In the genomic region with DNA sequence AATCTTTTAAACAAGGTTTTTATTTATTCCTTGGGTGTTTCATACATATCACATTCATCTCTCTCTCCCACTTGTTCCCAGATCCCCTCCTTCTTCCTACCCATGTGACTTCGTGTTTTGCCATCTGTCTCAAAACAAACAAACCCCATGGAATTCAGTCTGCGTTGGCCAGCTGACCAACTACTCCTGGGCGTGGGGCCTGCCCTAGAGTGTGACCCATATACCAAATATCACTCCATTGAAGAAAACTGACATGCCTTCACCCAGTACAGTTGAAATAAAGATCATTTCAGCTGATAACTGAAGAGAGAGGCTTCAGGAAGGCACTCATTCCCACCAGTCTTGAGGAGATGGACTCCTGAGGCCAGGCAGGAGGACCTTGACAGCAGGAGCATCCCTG, we compare ENCODE assay signal across 25 mouse cellular contexts. TPM values are rescaled to one million over a fixed set of nuclear protein-coding genes. Genes with fewer than 3 reads are reported as not detected.
DNase-seq lines count a peak whose midpoint lies in the region; TF ChIP-seq lines count a peak whose summit lies in the region.
"Had no signal": no experiment of that assay in that cellular context is flagged by ENCODE, and none has a peak within 500 bp of the region (broad histone marks: within the 10 kb centered on the region; RNA-seq: fewer than 3 reads in every experiment).

No protein-coding gene starts in this region.

- TF ChIP-seq CTCF in left cerebral cortex, adult 2 months (IDR thresholded peaks at IDR 0.05), result no peak

- intact Hi-C loops in left cerebral cortex, adult 2 months (cut with DNase I), result loop anchor here (5.0 kb wide), 2 partner anchors 68 to 113 kb away; no protein-coding TSS in a partner anchor

- no peaks in the 10 kb centered on the region for H3K36me3 ChIP-seq in myocyte (ENCODE audit: control insufficient read depth, insufficient read depth)
- H3K36me3 ChIP-seq: heart, embryonic 12.5 days; hindbrain, embryonic 15.5 days; kidney, embryonic 15.5 days; liver, embryonic 12.5 days; midbrain, embryonic 10.5 days; midbrain, embryonic 15.5 days had no signal

- DNase-seq in left cerebral cortex, adult 2 months (ENCODE audit: extremely low spot score in 1 of 2, low spot score in 2 of 2), result no peak
- DNase-seq in left cerebral cortex, adult 18-20 months (ENCODE audit: low spot score in 2 of 2), result no peak
- DNase-seq in cerebellum, adult 18-20 months, result peak; percentile 49 to 59
- DNase-seq in cerebellum, postnatal 10 days, result peak; percentile 46 to 58
- no peak for DNase-seq in embryo, embryonic 10 days (ENCODE audit: low spot score)
- DNase-seq in urinary bladder, postnatal 25 days (ENCODE audit: low spot score), result no peak
- DNase-seq: adrenal gland, postnatal 14 days; forebrain, postnatal 0 days; gastrocnemius, postnatal 25 days; heart, adult 2 months; kidney, adult 11 months; kidney, postnatal 25 days; left cerebral cortex, postnatal 4 days; lung, adult 18-20 months; spleen, adult 18-20 months; thymus, postnatal 14 days had no signal

- TF ChIP-seq POLR2A in myocyte (IDR thresholded peaks at IDR 0.05; ENCODE audit: insufficient read length, low read depth), result no peak

- peak overlapping the region; percentile 40 for H3K27ac ChIP-seq in left cerebral cortex, adult 2 months
- H3K27ac ChIP-seq: heart, adult 2 months; hindbrain, embryonic 15.5 days; kidney, embryonic 15.5 days; liver, embryonic 12.5 days; midbrain, embryonic 10.5 days; midbrain, embryonic 15.5 days had no signal

- H3K4me3 ChIP-seq in left cerebral cortex, adult 2 months, result no peak overlapping the region
- no peak overlapping the region for H3K4me3 ChIP-seq in myocyte
- H3K4me3 ChIP-seq: heart, adult 2 months; heart, embryonic 12.5 days; hindbrain, embryonic 15.5 days; kidney, embryonic 15.5 days; liver, embryonic 12.5 days; midbrain, embryonic 10.5 days; midbrain, embryonic 15.5 days had no signal

- H3K79me2 ChIP-seq in myocyte (ENCODE audit: control insufficient read depth, insufficient read depth), result no peaks in the 10 kb centered on the region

- no peaks in the 10 kb centered on the region for H3K27me3 ChIP-seq in myocyte (ENCODE audit: control insufficient read depth, insufficient read depth, insufficient read length)
- H3K27me3 ChIP-seq: heart, embryonic 12.5 days; hindbrain, embryonic 15.5 days had no signal

- no peak overlapping the region for H3K4me2 ChIP-seq in myocyte (ENCODE audit: low read depth)
- H3K4me2 ChIP-seq: heart, embryonic 12.5 days; hindbrain, embryonic 15.5 days; kidney, embryonic 15.5 days; liver, embryonic 12.5 days; midbrain, embryonic 15.5 days had no signal

- no peak overlapping the region for H3ac ChIP-seq in myocyte (ENCODE audit: control insufficient read depth, insufficient read length)

TF ChIP-seq in myocyte, 11 proteins besides CTCF, POLR2A, EP300 and RAD21:
- TF ChIP-seq POLR2AphosphoS2 (IDR thresholded peaks at IDR 0.05; ENCODE audit: insufficient read length, low read depth) (no peak), REST (IDR thresholded peaks at IDR 0.05; ENCODE audit: insufficient read depth, insufficient read length) (no peak), USF1 (IDR thresholded peaks at IDR 0.05; ENCODE audit: low read depth) (peak; percentile 48), CEBPB (IDR thresholded peaks at IDR 0.05; ENCODE audit: insufficient read depth, poor library complexity, severe bottlenecking) (no peak), SRF (IDR thresholded peaks at IDR 0.05; ENCODE audit: control insufficient read depth, insufficient read length, low read depth) (no peak), MAX (IDR thresholded peaks at IDR 0.05; ENCODE audit: low read depth) (no peak), MYOG (IDR thresholded peaks at IDR 0.05; ENCODE audit: control insufficient read depth in 1 of 3, insufficient read depth in 1 of 3, insufficient read length in 2 of 3, low read depth in 2 of 3) (peak in 2 of 3 experiments; percentile 1 to 26), E2F4 (IDR thresholded peaks at IDR 0.05; ENCODE audit: insufficient read depth) (no peak), TCF3 (IDR thresholded peaks at IDR 0.05; ENCODE audit: insufficient read length, low read depth) (no peak), TCF12 (IDR thresholded peaks at IDR 0.05; ENCODE audit: insufficient read depth, poor library complexity, severe bottlenecking) (peak; percentile 12), MYOD1 (IDR thresholded peaks at IDR 0.05; ENCODE audit: control insufficient read depth in 1 of 3, insufficient read length in 2 of 3, low read depth in 2 of 3) (no peak)
TF ChIP-seq in myocyte: peak in this region for 3.

RNA-seq across cellular contexts. Expression of a gene that starts 1.4 kb away (rescaled TPM):
- total RNA-seq in left cerebral cortex, adult 2 months (2021), result 100 to 1,000 TPM in 1 of 2 experiments, 10 to 100 TPM in 1; 94.9 to 100 TPM
- total RNA-seq in left cerebral cortex, adult 18-20 months (2021), result 100 to 1,000 TPM; 100 to 105 TPM
- 7.8 TPM for polyA plus RNA-seq in myocyte (2012; fragmentation: generic; extraction: Trizol)
- total RNA-seq: hematopoietic stem cell, adult 5-6 weeks; neutrophil, adult 5-6 weeks had no signal

Comparison
In these comparisons a context has a peak if more than half of its experiments do, and no peak if none do; other contexts are left out.
1. DNase-seq: peak in cerebellum, adult 18-20 months (2 of 2) and cerebellum, postnatal 10 days (2 of 2); none in left cerebral cortex, adult 2 months (0 of 2), left cerebral cortex, adult 18-20 months (0 of 2), embryo, embryonic 10 days (single experiment) and urinary bladder, postnatal 25 days (single experiment).